Comparison of ENCODE assay signal across 8 mouse cellular contexts in the genomic region with DNA sequence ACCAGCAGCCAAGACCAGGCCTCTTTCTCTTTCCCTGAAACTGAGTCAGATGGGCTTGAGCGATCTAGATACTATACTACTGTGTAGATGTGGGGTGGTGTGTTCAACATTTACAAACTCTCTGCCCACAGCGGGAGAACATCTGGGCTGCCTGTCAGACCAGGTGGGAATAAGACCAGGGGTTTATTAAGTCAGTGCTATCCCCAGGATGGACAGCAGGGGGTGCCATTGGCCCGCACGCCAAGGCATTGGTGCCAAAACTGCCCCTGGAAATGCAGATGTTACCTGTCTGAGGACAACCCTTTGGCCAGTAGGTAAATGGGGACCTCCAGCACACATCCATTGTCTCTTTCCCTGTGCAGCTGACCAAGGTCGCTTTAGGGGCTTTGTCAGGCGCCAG. TPM values are rescaled to one million over a fixed set of nuclear protein-coding genes. Genes with fewer than 3 reads are reported as not detected.
DNase-seq lines count a peak whose midpoint lies in the region; ATAC-seq lines count a peak whose summit lies in the region.

No protein-coding gene starts in this region.

- no peak overlapping the region for H3K4me2 ChIP-seq in hindbrain, embryonic 13.5 days
- no peak overlapping the region for H3K4me2 ChIP-seq in embryonic facial prominence, embryonic 11.5 days (ENCODE audit: low read depth, low read length)
- no peak overlapping the region for H3K4me2 ChIP-seq in hindbrain, embryonic 15.5 days
- H3K4me2 ChIP-seq in limb, embryonic 11.5 days (ENCODE audit: low read depth, severe bottlenecking) = no peak overlapping the region
- H3K4me2 ChIP-seq in midbrain, embryonic 16.5 days (ENCODE audit: low read length) = no peak overlapping the region

- 13% methylated on average over 6 of the region's 6 CpGs for WGBS in hindbrain, embryonic 10.5 days
- 17% methylated on average over 6 of the region's 6 CpGs for WGBS in hindbrain, embryonic 13.5 days
- WGBS in embryonic facial prominence, embryonic 11.5 days = 13% methylated on average over 6 of the region's 6 CpGs
- WGBS in hindbrain, embryonic 15.5 days = 17% methylated on average over 6 of the region's 6 CpGs
- WGBS in limb, embryonic 11.5 days = 15% methylated on average over 6 of the region's 6 CpGs
- 11% methylated on average over 6 of the region's 6 CpGs for WGBS in midbrain, embryonic 16.5 days

- H3K36me3 ChIP-seq in hindbrain, embryonic 10.5 days = no peaks in the 10 kb centered on the region
- no peaks in the 10 kb centered on the region for H3K36me3 ChIP-seq in hindbrain, embryonic 13.5 days
- no peaks in the 10 kb centered on the region for H3K36me3 ChIP-seq in embryonic facial prominence, embryonic 11.5 days (replicated peaks; ENCODE audit: control insufficient read depth, insufficient read depth, low read depth, low read length)
- no peaks in the 10 kb centered on the region for H3K36me3 ChIP-seq in hindbrain, embryonic 15.5 days
- H3K36me3 ChIP-seq in limb, embryonic 11.5 days (ENCODE audit: control insufficient read depth, insufficient read depth, low read length) = no peaks in the 10 kb centered on the region
- no peaks in the 10 kb centered on the region for H3K36me3 ChIP-seq in midbrain, embryonic 16.5 days (ENCODE audit: control insufficient read depth, insufficient read depth, low read length)

- DNase-seq in hindbrain, embryonic 10.5 days (ENCODE audit: low spot score) = peak; percentile 74
- peak; percentile 54 to 88 for DNase-seq in adrenal gland, adult (ENCODE audit: inconsistent age in 2 of 2, low spot score in 1 of 2)
- DNase-seq in embryonic facial prominence, embryonic 11.5 days (ENCODE audit: low spot score) = peak; percentile 66
- DNase-seq in limb, embryonic 11.5 days (ENCODE audit: low spot score) = peak; percentile 86
- peak; percentile 82 for DNase-seq in testis, postnatal 10 days (ENCODE audit: low spot score)

- H3K27me3 ChIP-seq in hindbrain, embryonic 10.5 days (ENCODE audit: insufficient read depth, poor library complexity, severe bottlenecking) = peaks cover 7% of the 10 kb centered on the region; the same call in 1 of the 2 replicates
- no peaks in the 10 kb centered on the region for H3K27me3 ChIP-seq in hindbrain, embryonic 13.5 days
- H3K27me3 ChIP-seq in embryonic facial prominence, embryonic 11.5 days (ENCODE audit: control insufficient read depth, insufficient read depth, low read length) = no peaks in the 10 kb centered on the region
- H3K27me3 ChIP-seq in hindbrain, embryonic 15.5 days = 0 out of 2 replicates have a peak, but pooled peaks cover 3% of the 10 kb centered on the region
- H3K27me3 ChIP-seq in limb, embryonic 11.5 days (ENCODE audit: control insufficient read depth, insufficient read depth, low read length) = no peaks in the 10 kb centered on the region
- no peaks in the 10 kb centered on the region for H3K27me3 ChIP-seq in midbrain, embryonic 16.5 days (ENCODE audit: control insufficient read depth, insufficient read depth, low read depth, low read length)

- H3K27ac ChIP-seq in hindbrain, embryonic 10.5 days = no peak overlapping the region
- no peak overlapping the region for H3K27ac ChIP-seq in hindbrain, embryonic 13.5 days
- no peak overlapping the region for H3K27ac ChIP-seq in embryonic facial prominence, embryonic 11.5 days (replicated peaks; ENCODE audit: low read depth, low read length)
- H3K27ac ChIP-seq in hindbrain, embryonic 15.5 days (replicated peaks) = no peak overlapping the region
- H3K27ac ChIP-seq in limb, embryonic 11.5 days (replicated peaks; ENCODE audit: low read depth, low read length) = no peak overlapping the region
- no peak overlapping the region for H3K27ac ChIP-seq in midbrain, embryonic 16.5 days (ENCODE audit: low read length)

- H3K9me3 ChIP-seq in hindbrain, embryonic 10.5 days = no peaks in the 10 kb centered on the region
- H3K9me3 ChIP-seq in hindbrain, embryonic 13.5 days = no peaks in the 10 kb centered on the region
- no peaks in the 10 kb centered on the region for H3K9me3 ChIP-seq in embryonic facial prominence, embryonic 11.5 days (replicated peaks; ENCODE audit: control insufficient read depth, low read length)
- no peaks in the 10 kb centered on the region for H3K9me3 ChIP-seq in hindbrain, embryonic 15.5 days
- no peaks in the 10 kb centered on the region for H3K9me3 ChIP-seq in limb, embryonic 11.5 days (ENCODE audit: control insufficient read depth, low read length)
- H3K9me3 ChIP-seq in midbrain, embryonic 16.5 days (replicated peaks; ENCODE audit: control insufficient read depth, low read length, poor library complexity, severe bottlenecking) = no peaks in the 10 kb centered on the region

- H3K4me1 ChIP-seq in hindbrain, embryonic 10.5 days (replicated peaks) = peaks cover 19% of the 10 kb centered on the region
- H3K4me1 ChIP-seq in hindbrain, embryonic 13.5 days (replicated peaks) = peaks cover 9% of the 10 kb centered on the region; the same call in 1 of the 2 replicates
- H3K4me1 ChIP-seq in embryonic facial prominence, embryonic 11.5 days (ENCODE audit: control insufficient read depth, insufficient read depth, low read length) = no peaks in the 10 kb centered on the region
- H3K4me1 ChIP-seq in hindbrain, embryonic 15.5 days (replicated peaks) = no peaks in the 10 kb centered on the region
- no peaks in the 10 kb centered on the region for H3K4me1 ChIP-seq in limb, embryonic 11.5 days (ENCODE audit: control insufficient read depth, insufficient read depth, low read length)
- H3K4me1 ChIP-seq in midbrain, embryonic 16.5 days (ENCODE audit: control insufficient read depth, insufficient read depth, low read length) = no peaks in the 10 kb centered on the region; the same call in 1 of the 2 replicates

- no peak overlapping the region for H3K4me3 ChIP-seq in hindbrain, embryonic 10.5 days
- no peak overlapping the region for H3K4me3 ChIP-seq in hindbrain, embryonic 13.5 days
- no peak overlapping the region for H3K4me3 ChIP-seq in embryonic facial prominence, embryonic 11.5 days (ENCODE audit: low read depth, low read length)
- no peak overlapping the region for H3K4me3 ChIP-seq in hindbrain, embryonic 15.5 days
- no peak overlapping the region for H3K4me3 ChIP-seq in limb, embryonic 11.5 days (ENCODE audit: low read depth, low read length)
- no peak overlapping the region for H3K4me3 ChIP-seq in midbrain, embryonic 16.5 days (ENCODE audit: low read depth, low read length)

- no peak overlapping the region for H3K9ac ChIP-seq in hindbrain, embryonic 13.5 days
- H3K9ac ChIP-seq in embryonic facial prominence, embryonic 11.5 days (replicated peaks; ENCODE audit: low read length) = no peak overlapping the region
- H3K9ac ChIP-seq in hindbrain, embryonic 15.5 days = no peak overlapping the region
- H3K9ac ChIP-seq in limb, embryonic 11.5 days (ENCODE audit: low read length) = no peak overlapping the region
- 0 out of 2 replicates have a peak overlapping the region, but pooled peaks have one; percentile 21 for H3K9ac ChIP-seq in midbrain, embryonic 16.5 days (ENCODE audit: low read depth, low read length)

- no peak for ATAC-seq in hindbrain, embryonic 13.5 days (ENCODE audit: low FRiP score)
- ATAC-seq in embryonic facial prominence, embryonic 11.5 days (replicated peaks; ENCODE audit: insufficient number of reproducible peaks, low FRiP score, low TSS enrichment, low read depth) = no peak
- 0 out of 2 replicates have a peak, but pooled peaks have one; percentile 49 for ATAC-seq in hindbrain, embryonic 15.5 days (ENCODE audit: low FRiP score, low read depth)
- no peak for ATAC-seq in limb, embryonic 11.5 days (ENCODE audit: insufficient number of reproducible peaks, low FRiP score, low TSS enrichment, low read depth)
- 0 out of 2 replicates have a peak, but pooled peaks have one; percentile 39 for ATAC-seq in midbrain, embryonic 16.5 days

RNA-seq across cellular contexts. Expression of a gene that starts 19.1 kb away (rescaled TPM):
- polyA plus RNA-seq in hindbrain, embryonic 10.5 days (2016; fragmentation: Nextera tagmentation; extraction: Ambion mirVana) = 0.22 and 0.68 TPM in 2 replicates
- not detected in 2 replicates for polyA plus RNA-seq in hindbrain, embryonic 13.5 days (2015; fragmentation: Nextera tagmentation; extraction: Ambion mirVana)
- not detected in 2 replicates for polyA plus RNA-seq in embryonic facial prominence, embryonic 11.5 days (2014; fragmentation: Nextera tagmentation; extraction: Ambion mirVana)
- polyA plus RNA-seq in hindbrain, embryonic 15.5 days (2015; fragmentation: Nextera tagmentation; extraction: Ambion mirVana) = 0.17 and 0.25 TPM in 2 replicates
- 0.21 TPM in 1 of 2 replicates, not detected in the other for polyA plus RNA-seq in limb, embryonic 11.5 days (2014; fragmentation: Nextera tagmentation; extraction: Ambion mirVana)
- 0.62 TPM in 1 of 2 replicates, not detected in the other for polyA plus RNA-seq in midbrain, embryonic 16.5 days (2015; fragmentation: Nextera tagmentation; extraction: Ambion mirVana)

RNA-seq across cellular contexts. Expression of a gene that starts 24.7 kb away (rescaled TPM):
- 15.7 and 17.5 TPM in 2 replicates for polyA plus RNA-seq in hindbrain, embryonic 10.5 days (2016; fragmentation: Nextera tagmentation; extraction: Ambion mirVana)
- 6.3 and 7.8 TPM in 2 replicates for polyA plus RNA-seq in hindbrain, embryonic 13.5 days (2015; fragmentation: Nextera tagmentation; extraction: Ambion mirVana)
- 28.1 and 30.3 TPM in 2 replicates for polyA plus RNA-seq in embryonic facial prominence, embryonic 11.5 days (2014; fragmentation: Nextera tagmentation; extraction: Ambion mirVana)
- polyA plus RNA-seq in hindbrain, embryonic 15.5 days (2015; fragmentation: Nextera tagmentation; extraction: Ambion mirVana) = 6.6 and 7.6 TPM in 2 replicates
- 38.0 and 39.2 TPM in 2 replicates for polyA plus RNA-seq in limb, embryonic 11.5 days (2014; fragmentation: Nextera tagmentation; extraction: Ambion mirVana)
- 3.4 and 3.8 TPM in 2 replicates for polyA plus RNA-seq in midbrain, embryonic 16.5 days (2015; fragmentation: Nextera tagmentation; extraction: Ambion mirVana)

RNA-seq across cellular contexts. Expression of a gene that starts 32.0 kb away (rescaled TPM):
- 101 and 186 TPM in 2 replicates for polyA plus RNA-seq in hindbrain, embryonic 10.5 days (2016; fragmentation: Nextera tagmentation; extraction: Ambion mirVana)
- polyA plus RNA-seq in hindbrain, embryonic 13.5 days (2015; fragmentation: Nextera tagmentation; extraction: Ambion mirVana) = 158 and 162 TPM in 2 replicates
- polyA plus RNA-seq in embryonic facial prominence, embryonic 11.5 days (2014; fragmentation: Nextera tagmentation; extraction: Ambion mirVana) = 31.4 and 33.2 TPM in 2 replicates
- polyA plus RNA-seq in hindbrain, embryonic 15.5 days (2015; fragmentation: Nextera tagmentation; extraction: Ambion mirVana) = 116 and 122 TPM in 2 replicates
- 10.6 and 11.1 TPM in 2 replicates for polyA plus RNA-seq in limb, embryonic 11.5 days (2014; fragmentation: Nextera tagmentation; extraction: Ambion mirVana)
- polyA plus RNA-seq in midbrain, embryonic 16.5 days (2015; fragmentation: Nextera tagmentation; extraction: Ambion mirVana) = 147 and 153 TPM in 2 replicates

Comparison
In these comparisons a context has a peak if more than half of its experiments do, and no peak if none do; other contexts are left out.
1. ATAC-seq: peak in hindbrain, embryonic 15.5 days (single experiment) and midbrain, embryonic 16.5 days (single experiment); none in hindbrain, embryonic 13.5 days (single experiment), embryonic facial prominence, embryonic 11.5 days (single experiment) and limb, embryonic 11.5 days (single experiment).
2. Peak in every context shown above with its lines, with median percentiles within 50 percentile points of each other: DNase-seq.